Mouse (Mus musculus) forebrain, embryonic 14.5 days (tissue): Measurements from ENCODE around the gene Ms4a15. TPM values are rescaled to one million over a fixed set of nuclear protein-coding genes. Genes with fewer than 3 reads are reported as not detected.

Source experiments
- ATAC-seq: fragments of 200-750 bp; cut with Nextera tagmentation; 2 replicates; pipeline ENCODE4 v1.8.0; 2017; ENCODE audit warnings: mild to moderate bottlenecking, moderate library complexity
- DNase-seq: peaks from one replicate; pipeline ENCODE4 v3.0.0-alpha.2; 2015; ENCODE audit warnings: low spot score
- H3K27ac ChIP-seq: fragments of 300-500 bp; sonication (generic); 2 replicates; pipeline ENCODE4 v1.5.1; 2014; ENCODE audit warnings: low read depth, mild to moderate bottlenecking, control low read depth, low read length, moderate library complexity
- H3K27me3 ChIP-seq: fragments of 300-500 bp; sonication (generic); replicated peaks from 2 replicates; pipeline ENCODE4 v1.6.1; 2014; ENCODE audit warnings: low read length, control low read depth, mixed read lengths; ENCODE audit not compliant: control insufficient read depth, insufficient read depth
- H3K36me3 ChIP-seq: fragments of 300-500 bp; sonication (generic); 2 replicates; pipeline ENCODE4 v1.6.1; 2014; ENCODE audit warnings: low read length, control low read depth; ENCODE audit not compliant: control insufficient read depth, insufficient read depth
- H3K4me1 ChIP-seq: fragments of 300-500 bp; sonication (generic); 2 replicates; pipeline ENCODE4 v1.6.1; 2014; ENCODE audit warnings: antibody characterized with exemption, low read length, control low read depth; ENCODE audit not compliant: control insufficient read depth, insufficient read depth
- H3K4me2 ChIP-seq: fragments of 300-500 bp; sonication (generic); 2 replicates; pipeline ENCODE4 v1.6.1; 2014; ENCODE audit warnings: mild to moderate bottlenecking, control low read depth, low read length
- H3K4me3 ChIP-seq: fragments of 300-500 bp; sonication (generic); 2 replicates; pipeline ENCODE4 v1.5.1; 2014; ENCODE audit warnings: low read depth, low read length, control low read depth
- H3K9ac ChIP-seq: fragments of 300-500 bp; sonication (generic); 2 replicates; pipeline ENCODE4 v1.6.1; 2014; ENCODE audit warnings: mild to moderate bottlenecking, low read length, control low read depth, moderate library complexity
- H3K9me3 ChIP-seq: fragments of 300-500 bp; sonication (generic); replicated peaks from 2 replicates; pipeline ENCODE4 v1.6.1; 2016; ENCODE audit warnings: low read length, control low read depth, mixed read lengths; ENCODE audit not compliant: control insufficient read depth
- WGBS: fragments of 180-500 bp; shearing (Covaris S2); extraction: QIAGEN DNeasy Blood & Tissue Kit; methylation state at CpG from one replicate; pipeline ENCODE4 v1.1.7; 2014; 5-methylcytosine and 5-hydroxymethylcytosine counted together
- polyA plus RNA-seq: library from polyadenylated mRNA; unstranded; fragments of >200 nt; fragmentation: Nextera tagmentation; extraction: Ambion mirVana; gene quantifications from 2 replicates; pipeline ENCODE4 v1.2.1, GENCODE M21; 2014

Gene Ms4a15
- polyA plus RNA-seq, 1 experiment from 2014 or later = not detected

DNA sequence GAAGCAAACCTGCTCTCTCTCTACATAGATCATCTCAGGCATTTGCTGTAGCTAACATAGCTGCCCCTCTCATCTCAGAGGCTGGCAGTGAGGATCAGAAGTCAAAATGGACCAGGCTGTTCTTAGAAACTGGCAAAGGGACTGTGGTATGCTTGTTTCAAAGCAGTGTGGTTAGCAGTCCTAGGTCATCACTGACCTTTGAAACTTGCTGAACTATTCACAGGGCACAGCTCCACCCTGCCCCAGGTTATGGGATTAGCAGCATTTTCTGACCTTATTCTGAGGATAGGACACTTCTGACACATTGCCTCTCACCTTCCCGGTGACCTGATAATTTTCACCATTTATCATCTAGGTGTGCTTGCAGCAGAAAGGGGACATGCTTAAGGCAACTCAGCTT, 4.5 kb downstream of the Ms4a15 start:
- Histone ChIP-seq H3K9me3 (no peaks in the 10 kb centered on the region), H3K4me2 (no peak overlapping the region)
- WGBS = 97% methylated on average over 1 of the region's 1 CpGs

DNA sequence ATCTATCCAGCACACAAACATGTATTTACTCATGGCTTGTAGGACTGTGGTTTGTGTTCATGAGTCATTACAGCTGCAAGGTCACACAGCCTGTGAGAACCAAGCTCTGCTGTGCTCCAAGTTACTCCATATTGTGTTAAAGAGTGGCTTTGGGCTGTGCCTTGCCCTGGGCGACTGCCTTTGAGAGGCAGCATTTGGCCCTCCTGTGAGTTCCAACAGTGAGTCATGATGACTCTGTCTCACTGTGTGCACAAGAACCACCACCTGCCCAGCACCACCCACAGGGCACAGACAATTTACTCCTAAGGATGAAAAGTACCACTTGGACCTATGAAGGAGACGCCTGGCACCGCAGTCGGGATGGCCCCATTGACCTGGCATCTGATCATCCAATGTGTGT, 7.2 kb downstream of the Ms4a15 start:
- no peak overlapping the region for H3K4me2 ChIP-seq
- 88% methylated on average over 4 of the region's 4 CpGs for WGBS
- ATAC-seq = no peak
- H3K36me3 ChIP-seq = no peaks in the 10 kb centered on the region
- H3K27me3 ChIP-seq = no peaks in the 10 kb centered on the region
- no peak overlapping the region for H3K9ac ChIP-seq
- no peaks in the 10 kb centered on the region for H3K9me3 ChIP-seq
- H3K27ac ChIP-seq = no peak overlapping the region
- H3K4me1 ChIP-seq = no peaks in the 10 kb centered on the region
- no peak overlapping the region for H3K4me3 ChIP-seq
- DNase-seq = no peak

More for the DNA sequence above, 4.5 kb downstream of the Ms4a15 start:
- no peak for ATAC-seq
- Histone ChIP-seq H3K4me3 (no peak overlapping the region), H3K9ac (no peak overlapping the region), H3K27me3 (no peaks in the 10 kb centered on the region), H3K4me1 (no peaks in the 10 kb centered on the region), H3K36me3 (no peaks in the 10 kb centered on the region), H3K27ac (no peak overlapping the region)
- DNase-seq = no peak

DNA sequence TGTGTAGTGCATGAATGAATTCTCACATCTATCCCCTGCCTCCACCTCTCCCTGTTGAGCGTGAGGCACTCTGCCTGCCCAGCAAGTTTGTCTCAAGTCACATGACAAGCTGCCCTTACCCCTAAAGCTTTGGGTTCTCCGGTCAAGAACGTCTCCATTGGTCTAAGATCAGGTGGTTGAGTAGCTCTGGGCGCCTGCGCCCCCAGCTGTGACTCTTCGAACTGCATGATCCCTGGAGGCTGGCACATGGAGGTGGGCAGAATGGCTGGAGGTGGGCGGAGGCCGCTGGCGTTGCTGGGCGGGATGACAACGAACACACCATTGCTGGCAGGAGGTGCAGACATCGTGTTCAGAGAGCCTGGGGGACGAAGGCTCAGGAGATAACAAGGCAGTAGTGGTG, 8.5 kb downstream of the Ms4a15 start:
- no peak overlapping the region for H3K4me3 ChIP-seq
- no peaks in the 10 kb centered on the region for H3K9me3 ChIP-seq
- no peaks in the 10 kb centered on the region for H3K4me1 ChIP-seq
- no peak for ATAC-seq
- H3K27me3 ChIP-seq = no peaks in the 10 kb centered on the region
- H3K36me3 ChIP-seq = no peaks in the 10 kb centered on the region
- H3K9ac ChIP-seq = no peak overlapping the region
- H3K27ac ChIP-seq = no peak overlapping the region
- no peak overlapping the region for H3K4me2 ChIP-seq
- 80% methylated on average over 13 of the region's 13 CpGs for WGBS
- DNase-seq = no peak

DNA sequence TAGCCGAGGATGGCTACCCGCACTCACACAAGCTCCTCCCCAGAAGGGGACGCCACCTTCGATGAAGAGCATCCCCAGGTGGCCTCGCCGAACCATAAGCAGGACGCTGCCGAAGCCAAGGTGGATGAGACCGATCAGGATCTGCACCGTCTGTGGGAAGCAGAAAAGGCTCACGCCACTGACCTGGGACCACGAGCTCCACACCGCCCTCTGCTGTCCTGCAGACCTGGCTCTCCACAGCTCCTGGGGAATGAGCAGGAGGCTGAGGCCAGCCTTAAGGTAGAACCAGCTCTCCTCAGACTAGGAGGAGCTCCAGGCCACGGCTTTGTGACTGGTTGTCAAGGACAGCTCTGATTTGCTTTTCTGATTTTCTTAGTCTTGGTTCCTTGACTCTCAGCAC, 9.9 kb downstream of the Ms4a15 start:
- H3K4me3 ChIP-seq = no peak overlapping the region
- H3K4me2 ChIP-seq = no peak overlapping the region
- H3K9ac ChIP-seq = no peak overlapping the region
- no peaks in the 10 kb centered on the region for H3K36me3 ChIP-seq
- WGBS = 22% methylated on average over 14 of the region's 14 CpGs
- no peaks in the 10 kb centered on the region for H3K27me3 ChIP-seq
- DNase-seq (peak; percentile 4), ATAC-seq (no peak)
- no peak overlapping the region for H3K27ac ChIP-seq
- no peaks in the 10 kb centered on the region for H3K9me3 ChIP-seq
- no peaks in the 10 kb centered on the region for H3K4me1 ChIP-seq

DNA sequence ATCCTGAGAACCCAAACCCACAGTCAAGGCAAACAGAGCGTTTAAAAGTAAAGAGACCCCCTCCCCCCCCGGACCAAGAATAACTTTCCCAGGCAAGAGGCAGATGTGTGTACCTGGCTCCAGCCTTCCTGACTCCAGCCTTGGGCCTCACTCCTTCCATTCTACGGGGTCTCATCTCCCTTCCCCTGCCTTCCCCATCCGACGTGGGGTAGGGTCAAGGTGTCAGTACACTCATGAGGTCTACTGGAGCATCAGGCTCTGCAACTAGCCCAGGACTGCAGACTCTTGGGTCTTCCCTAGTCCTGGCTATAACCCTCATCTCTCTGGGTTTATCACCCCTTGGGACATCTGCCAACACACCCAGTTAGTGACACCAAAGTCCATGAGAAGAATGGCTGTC, 12.8 kb downstream of the Ms4a15 start:
- no peak overlapping the region for H3K27ac ChIP-seq
- H3K9me3 ChIP-seq = no peaks in the 10 kb centered on the region
- H3K4me1 ChIP-seq = no peaks in the 10 kb centered on the region
- no peak overlapping the region for H3K4me2 ChIP-seq
- no peak overlapping the region for H3K9ac ChIP-seq
- peak; percentile 8; the same call in 1 of the 2 replicates for ATAC-seq
- H3K36me3 ChIP-seq = no peaks in the 10 kb centered on the region
- H3K27me3 ChIP-seq = no peaks in the 10 kb centered on the region
- DNase-seq = no peak
- no peak overlapping the region for H3K4me3 ChIP-seq
- WGBS = 88% methylated on average over 5 of the region's 5 CpGs

DNA sequence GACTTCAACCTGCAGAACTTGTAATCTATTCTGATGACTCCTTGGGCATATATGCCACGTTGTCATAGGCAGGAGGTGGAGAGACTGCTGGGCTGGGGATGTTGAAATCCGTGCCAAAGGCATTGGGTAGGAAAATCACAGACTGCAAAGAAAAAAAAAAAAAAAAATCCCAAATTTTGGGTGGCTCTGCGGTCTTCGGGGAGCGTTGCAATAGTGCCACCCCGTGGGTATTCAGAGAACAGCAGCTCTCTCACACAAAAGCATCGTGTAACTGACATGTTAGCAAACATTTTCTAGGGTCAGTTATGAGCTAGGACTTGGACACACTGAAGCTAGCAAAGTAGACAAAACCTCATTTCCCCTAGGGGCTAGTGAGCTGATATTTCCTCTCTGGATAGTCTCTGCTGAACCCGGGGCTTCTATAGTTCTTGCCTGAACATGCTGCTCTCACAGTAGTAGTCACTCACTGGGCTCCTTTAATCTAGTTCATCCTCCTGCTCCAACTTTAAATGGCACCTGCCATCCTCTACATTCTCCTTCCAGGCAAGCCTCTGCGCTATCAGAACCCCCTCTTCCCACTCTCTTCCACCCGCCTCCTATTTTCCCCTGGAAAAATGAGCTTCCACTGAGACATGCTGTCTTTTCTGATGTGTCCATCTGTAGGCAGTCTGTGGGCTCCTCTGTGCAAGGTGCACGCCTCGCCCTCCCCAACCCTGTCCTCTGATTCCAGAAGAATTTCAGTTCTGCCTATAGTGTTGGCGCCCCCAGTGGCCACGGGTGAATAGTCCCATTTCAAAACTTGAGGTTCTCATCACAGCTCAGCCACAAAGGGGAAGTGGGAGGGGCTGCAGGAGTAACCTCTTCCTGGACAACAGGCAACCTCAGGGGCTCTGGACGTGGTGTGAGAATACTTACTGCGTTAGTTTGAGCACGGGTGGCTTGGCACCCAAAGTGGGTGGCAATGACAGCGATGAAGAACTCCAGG, 13.6 kb downstream of the Ms4a15 start:
- 9% methylated on average over 18 of the region's 18 CpGs for WGBS

DNA sequence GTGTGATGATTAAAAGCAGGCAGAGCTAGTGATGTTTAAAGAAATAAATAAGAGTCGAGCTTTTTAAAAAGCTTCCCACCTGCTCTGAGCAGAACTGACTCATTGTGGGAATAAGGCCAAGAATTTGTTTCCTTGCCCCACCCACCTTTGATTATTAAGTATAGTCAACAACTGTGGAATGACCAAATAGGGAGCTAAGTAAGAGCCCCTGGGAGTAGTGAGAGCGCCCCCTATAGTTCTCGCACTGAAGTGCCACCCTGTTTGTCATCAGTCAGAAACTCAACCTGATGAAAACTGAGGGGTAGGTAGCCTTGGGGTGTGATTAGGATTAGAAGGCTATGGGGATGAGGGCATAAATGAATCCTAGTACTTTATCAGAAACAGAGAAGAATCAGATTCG, 16.7 kb downstream of the Ms4a15 start:
- Histone ChIP-seq H3K27ac (no peak overlapping the region), H3K9me3 (no peaks in the 10 kb centered on the region), H3K36me3 (no peaks in the 10 kb centered on the region), H3K4me1 (no peaks in the 10 kb centered on the region), H3K4me3 (no peak overlapping the region), H3K9ac (no peak overlapping the region), H3K4me2 (no peak overlapping the region), H3K27me3 (no peaks in the 10 kb centered on the region)
- WGBS = 58% methylated on average over 4 of the region's 4 CpGs
- ATAC-seq = no peak
- DNase-seq = no peak

More for the DNA sequence above, 13.6 kb downstream of the Ms4a15 start:
- DNase-seq (peak; percentile 69), ATAC-seq (peak; percentile 70)
- no peaks in the 10 kb centered on the region for H3K4me1 ChIP-seq
- H3K4me2 ChIP-seq = peak overlapping the region; percentile 28; the same call in 1 of the 2 replicates
- no peak overlapping the region for H3K27ac ChIP-seq
- no peak overlapping the region for H3K9ac ChIP-seq
- H3K9me3 ChIP-seq = no peaks in the 10 kb centered on the region
- no peaks in the 10 kb centered on the region for H3K27me3 ChIP-seq
- no peak overlapping the region for H3K4me3 ChIP-seq
- no peaks in the 10 kb centered on the region for H3K36me3 ChIP-seq

DNA sequence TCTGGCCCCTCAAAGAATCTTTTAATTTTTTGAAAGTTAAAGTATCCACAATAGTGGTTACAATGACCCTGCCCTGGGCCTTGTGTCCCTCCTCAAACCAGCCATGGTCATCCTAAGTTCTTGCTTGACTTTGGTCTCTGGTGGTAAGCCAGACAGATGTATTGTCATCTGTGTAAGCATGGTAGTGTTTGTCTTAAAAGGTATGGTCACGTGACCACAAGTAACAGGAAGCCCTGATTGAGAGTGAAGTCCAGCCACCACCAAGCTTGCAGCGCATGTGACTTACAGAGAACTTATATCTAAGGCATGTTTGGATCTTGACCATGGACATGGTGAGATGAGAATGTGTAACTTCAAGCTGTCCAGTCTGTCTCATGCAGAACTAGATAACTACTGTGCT, 17.9 kb downstream of the Ms4a15 start:
- no peak overlapping the region for H3K4me3 ChIP-seq
- H3K36me3 ChIP-seq = no peaks in the 10 kb centered on the region
- H3K9ac ChIP-seq = no peak overlapping the region
- H3K27me3 ChIP-seq = no peaks in the 10 kb centered on the region
- H3K9me3 ChIP-seq = no peaks in the 10 kb centered on the region
- no peak overlapping the region for H3K27ac ChIP-seq
- DNase-seq (no peak), ATAC-seq (no peak)
- no peak overlapping the region for H3K4me2 ChIP-seq
- H3K4me1 ChIP-seq = no peaks in the 10 kb centered on the region
- WGBS = 77% methylated on average over 2 of the region's 2 CpGs

DNA sequence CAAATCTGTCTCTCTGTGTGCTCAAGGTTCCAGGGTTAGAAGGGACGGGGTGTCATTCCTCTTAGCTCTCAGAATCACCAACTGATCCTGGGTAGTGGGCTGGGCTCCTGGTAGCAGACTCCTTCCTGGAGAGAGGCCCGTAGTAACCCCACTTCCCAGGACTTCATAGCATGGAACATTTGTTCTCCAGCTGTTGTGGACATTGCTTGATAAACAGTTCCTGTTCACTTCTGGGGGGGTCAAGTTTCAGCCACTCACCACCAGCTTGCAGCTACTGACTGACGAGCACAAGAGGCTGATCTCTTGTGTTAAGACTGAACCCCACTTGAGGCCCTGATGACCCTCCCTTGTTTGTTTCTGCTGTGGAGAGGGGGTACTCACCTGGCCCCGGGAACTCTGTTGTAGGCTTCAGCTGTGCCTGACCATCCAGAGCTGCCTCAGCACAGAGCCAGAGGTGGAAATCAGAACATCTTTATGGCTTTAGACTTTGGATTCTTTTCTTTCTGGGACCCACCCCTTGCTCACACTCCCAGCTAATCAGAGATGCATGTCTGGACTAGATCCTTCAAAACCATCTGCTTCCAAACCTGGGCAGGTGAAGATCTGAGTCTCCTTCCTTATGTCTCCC, 18.7 kb downstream of the Ms4a15 start, which contains the start of gene Ms4a10:
Ms4a10 (minus strand) TSS at position 433 of the 628 bp plus-strand sequence.
- no peak for ATAC-seq

More for the DNA sequence above, 18.7 kb downstream of the Ms4a15 start, which contains the start of gene Ms4a10:
- Histone ChIP-seq H3K4me2 (no peak within 1 kb of the TSS), H3K4me1 (no peaks in the 10 kb centered on the region), H3K4me3 (no peak within 1 kb of the TSS), H3K27ac (no peak within 1 kb of the TSS), H3K36me3 (no peaks in the 10 kb centered on the region), H3K9ac (no peak within 1 kb of the TSS), H3K9me3 (no peaks in the 10 kb centered on the region), H3K27me3 (no peaks in the 10 kb centered on the region)
- WGBS = 65% methylated on average over 4 of the region's 4 CpGs
- DNase-seq = no peak
